Mouse (Mus musculus): ENCODE results near the gene Ppp1r13l. TPM values are rescaled to one million over a fixed set of nuclear protein-coding genes. Genes with fewer than 3 reads are reported as not detected.

Gene Ppp1r13l
- total RNA-seq, 1 experiment: 5.3 TPM

DNA sequence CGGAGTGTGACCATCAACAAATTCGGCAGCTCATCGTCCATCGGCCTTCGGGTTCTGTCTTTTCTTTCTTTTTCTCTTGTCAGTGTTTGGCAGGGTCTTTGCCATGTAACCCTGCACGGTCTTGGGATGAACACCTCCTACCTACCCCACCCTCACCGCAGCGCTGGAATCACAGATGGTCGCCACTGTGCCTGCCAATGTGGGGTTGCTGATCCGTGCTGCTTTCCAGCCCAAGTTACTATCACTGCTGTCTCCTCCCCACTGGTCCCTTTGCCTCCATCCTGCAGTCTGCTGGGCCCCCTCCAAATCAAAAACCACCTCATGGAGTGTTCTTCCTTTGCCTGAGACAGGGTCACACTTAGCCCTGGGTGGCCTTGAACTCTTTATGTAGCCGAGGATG, 35.3 kb upstream of the Ppp1r13l start:
- Histone ChIP-seq H3K9ac (ENCODE audit: insufficient read depth, low read depth, low read length, poor library complexity, severe bottlenecking) (no peak overlapping the region), H3K4me1 (ENCODE audit: control insufficient read depth in 2 of 2, insufficient read depth in 2 of 2, low read length in 2 of 2, poor library complexity in 1 of 2) (peaks cover 0 to 13% of the 10 kb centered on the region in 2 experiments; a peak in 2 of 4 replicates), H3K27ac (ENCODE audit: insufficient read depth, low read depth, low read length, poor library complexity, severe bottlenecking) (no peak overlapping the region), H3K4me3 (ENCODE audit: insufficient read depth in 1 of 2, low read depth in 1 of 2, low read length in 2 of 2, poor library complexity in 1 of 2, severe bottlenecking in 1 of 2) (no peak overlapping the region), H3K9me3 (ENCODE audit: control insufficient read depth, insufficient read depth, low read depth, low read length) (no peaks in the 10 kb centered on the region), H3K36me3 (ENCODE audit: control insufficient read depth, insufficient read depth, low read length, poor library complexity, severe bottlenecking) (no peaks in the 10 kb centered on the region)
- in situ Hi-C loops (cut with MboI; ENCODE audit: low sequenced_read_pairs in 2 of 2, unreplicated experiment in 2 of 2): no loop called here
- DNase-seq (ENCODE audit: low read depth, low spot score): no peak
- TF ChIP-seq MAFK (IDR thresholded peaks at IDR 0.05; ENCODE audit: insufficient read depth, low read depth, low read length): no peak
- TF ChIP-seq CHD2 (IDR thresholded peaks at IDR 0.05; ENCODE audit: low read depth, low read length): no peak
- no peak for TF ChIP-seq ZNF384 (IDR thresholded peaks at IDR 0.05; ENCODE audit: low read depth, low read length)
- no peak for TF ChIP-seq ZC3H11A (IDR thresholded peaks at IDR 0.05; ENCODE audit: borderline replicate concordance, low read depth, low read length)
- TF ChIP-seq HCFC1 (IDR thresholded peaks at IDR 0.05; ENCODE audit: borderline replicate concordance, insufficient read depth, low read length): no peak

DNA sequence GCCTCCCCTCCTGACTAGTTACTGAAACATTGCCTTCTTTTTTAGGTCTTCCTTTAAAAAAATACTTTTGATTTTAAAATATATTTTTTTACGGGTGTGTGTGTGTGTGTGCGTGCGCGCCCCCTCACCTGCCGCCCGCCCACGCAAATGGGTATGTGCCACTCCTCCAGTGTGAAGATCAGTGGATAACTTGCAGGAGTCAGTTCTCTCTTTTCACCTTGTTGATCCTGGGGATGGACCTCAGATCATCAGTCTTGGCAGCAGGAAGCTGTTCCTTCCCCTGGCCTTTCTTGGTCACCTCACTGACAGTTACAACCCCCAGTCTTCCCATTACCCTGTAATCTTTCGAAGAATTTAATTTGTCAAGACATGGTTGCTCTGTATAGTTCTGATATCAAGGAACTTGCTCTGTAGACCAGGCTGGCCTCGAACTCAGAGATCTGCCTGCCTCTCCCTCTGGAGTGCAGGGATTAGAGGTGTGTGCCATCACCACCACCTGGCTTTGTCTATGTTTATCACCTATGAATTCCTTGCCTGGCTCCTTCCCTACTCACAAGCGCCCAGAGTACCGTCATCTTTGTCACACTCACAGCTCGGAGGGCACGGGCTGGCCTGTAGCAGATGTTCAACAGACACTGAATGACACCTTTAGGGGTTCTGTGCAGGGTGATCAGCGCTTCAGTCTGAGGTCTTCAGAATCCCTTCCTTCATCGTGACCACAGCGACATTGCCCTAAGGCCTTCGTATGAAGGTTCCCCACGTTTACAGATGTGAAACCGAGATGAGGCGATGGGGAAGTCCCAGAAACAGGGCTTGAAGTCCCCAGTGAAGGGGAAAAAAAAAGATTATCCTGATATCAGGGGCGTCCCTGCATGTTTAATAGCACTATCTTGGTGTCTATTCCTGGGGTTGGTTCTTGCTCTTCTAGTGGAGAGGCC, 34.0 kb upstream of the Ppp1r13l start:
- in situ Hi-C loops (cut with MboI; ENCODE audit: low sequenced_read_pairs in 2 of 2, unreplicated experiment in 2 of 2): no loop called here
- DNase-seq (ENCODE audit: low read depth, low spot score): no peak
- H3K4me3 ChIP-seq (ENCODE audit: insufficient read depth in 1 of 2, low read depth in 1 of 2, low read length in 2 of 2, poor library complexity in 1 of 2, severe bottlenecking in 1 of 2): no peak overlapping the region
- peaks cover 0 to 10% of the 10 kb centered on the region in 2 experiments; a peak in 2 of 4 replicates for H3K4me1 ChIP-seq (ENCODE audit: control insufficient read depth in 2 of 2, insufficient read depth in 2 of 2, low read length in 2 of 2, poor library complexity in 1 of 2)
- no peaks in the 10 kb centered on the region for H3K9me3 ChIP-seq (ENCODE audit: control insufficient read depth, insufficient read depth, low read depth, low read length)
- H3K9ac ChIP-seq (ENCODE audit: insufficient read depth, low read depth, low read length, poor library complexity, severe bottlenecking): no peak overlapping the region
- no peaks in the 10 kb centered on the region for H3K36me3 ChIP-seq (ENCODE audit: control insufficient read depth, insufficient read depth, low read length, poor library complexity, severe bottlenecking)
- no peak overlapping the region for H3K27ac ChIP-seq (ENCODE audit: insufficient read depth, low read depth, low read length, poor library complexity, severe bottlenecking)
- TF ChIP-seq ZNF384 (IDR thresholded peaks at IDR 0.05; ENCODE audit: low read depth, low read length) (no peak), MAFK (IDR thresholded peaks at IDR 0.05; ENCODE audit: insufficient read depth, low read depth, low read length) (no peak), CHD2 (IDR thresholded peaks at IDR 0.05; ENCODE audit: low read depth, low read length) (no peak), ZC3H11A (IDR thresholded peaks at IDR 0.05; ENCODE audit: borderline replicate concordance, low read depth, low read length) (no peak), HCFC1 (IDR thresholded peaks at IDR 0.05; ENCODE audit: borderline replicate concordance, insufficient read depth, low read length) (no peak)

DNA sequence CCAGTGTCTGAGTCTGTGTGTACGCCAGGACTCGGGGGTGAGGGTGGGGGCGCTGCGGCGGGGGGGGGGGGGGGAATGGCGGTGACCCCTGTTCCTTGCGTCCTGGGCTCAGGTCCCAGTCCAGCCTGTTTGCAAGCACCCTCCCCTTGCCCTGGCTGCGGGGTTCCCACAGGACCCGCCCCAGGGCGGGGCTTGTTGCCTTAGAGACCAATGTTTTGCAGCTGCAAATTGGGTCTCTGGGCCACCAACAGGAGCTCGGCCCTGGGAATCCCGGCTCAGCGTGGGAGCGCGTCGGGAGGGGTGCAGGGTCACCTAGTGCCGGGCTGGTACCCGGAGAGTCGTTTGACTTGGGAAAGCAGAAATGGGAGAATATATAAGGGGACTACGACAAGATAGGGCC, 33.2 kb upstream of the Ppp1r13l start:
- in situ Hi-C loops (cut with MboI; ENCODE audit: low sequenced_read_pairs in 2 of 2, unreplicated experiment in 2 of 2): no loop called here
- peaks cover 0 to 10% of the 10 kb centered on the region in 2 experiments; a peak in 2 of 4 replicates for H3K4me1 ChIP-seq (ENCODE audit: control insufficient read depth in 2 of 2, insufficient read depth in 2 of 2, low read length in 2 of 2, poor library complexity in 1 of 2)
- H3K9ac ChIP-seq (ENCODE audit: insufficient read depth, low read depth, low read length, poor library complexity, severe bottlenecking): no peak overlapping the region
- H3K4me3 ChIP-seq (ENCODE audit: insufficient read depth in 1 of 2, low read depth in 1 of 2, low read length in 2 of 2, poor library complexity in 1 of 2, severe bottlenecking in 1 of 2): peak overlapping the region; percentile 4 to 44; a peak in 3 of 4 replicates
- H3K36me3 ChIP-seq (ENCODE audit: control insufficient read depth, insufficient read depth, low read length, poor library complexity, severe bottlenecking): no peaks in the 10 kb centered on the region
- peak; percentile 82 for DNase-seq (ENCODE audit: low read depth, low spot score)
- H3K9me3 ChIP-seq (ENCODE audit: control insufficient read depth, insufficient read depth, low read depth, low read length): no peaks in the 10 kb centered on the region
- H3K27ac ChIP-seq (ENCODE audit: insufficient read depth, low read depth, low read length, poor library complexity, severe bottlenecking): no peak overlapping the region
- TF ChIP-seq HCFC1 (IDR thresholded peaks at IDR 0.05; ENCODE audit: borderline replicate concordance, insufficient read depth, low read length) (no peak), MAFK (IDR thresholded peaks at IDR 0.05; ENCODE audit: insufficient read depth, low read depth, low read length) (no peak), ZNF384 (IDR thresholded peaks at IDR 0.05; ENCODE audit: low read depth, low read length) (no peak)

DNA sequence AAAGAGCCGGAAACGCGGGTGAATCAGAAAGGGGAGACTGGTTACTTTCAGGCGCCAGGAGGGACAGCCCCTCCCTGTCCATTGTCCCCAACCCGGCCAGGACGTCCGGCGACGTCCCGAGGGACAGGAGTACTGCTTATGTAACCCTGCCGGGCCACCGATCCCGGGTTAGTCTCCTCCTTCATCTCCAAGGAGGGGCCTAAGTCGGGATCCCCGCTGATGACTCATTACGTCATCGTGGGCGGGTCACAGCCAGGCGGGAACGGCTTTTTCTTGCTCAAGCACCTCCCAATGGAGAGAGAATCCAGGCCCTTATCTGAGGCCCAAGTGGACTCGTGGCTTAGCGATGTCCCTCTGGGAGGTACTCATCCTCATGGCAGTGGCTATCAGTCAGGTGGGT, 32.4 kb upstream of the Ppp1r13l start:
- Histone ChIP-seq H3K4me3 (ENCODE audit: insufficient read depth in 1 of 2, low read depth in 1 of 2, low read length in 2 of 2, poor library complexity in 1 of 2, severe bottlenecking in 1 of 2) (peak overlapping the region; percentile 4 to 44; a peak in 3 of 4 replicates), H3K4me1 (ENCODE audit: control insufficient read depth in 2 of 2, insufficient read depth in 2 of 2, low read length in 2 of 2, poor library complexity in 1 of 2) (peaks cover under 1 to 10% of the 10 kb centered on the region in 2 experiments; a peak in 2 of 4 replicates), H3K9ac (ENCODE audit: insufficient read depth, low read depth, low read length, poor library complexity, severe bottlenecking) (peak overlapping the region; percentile 33), H3K27ac (ENCODE audit: insufficient read depth, low read depth, low read length, poor library complexity, severe bottlenecking) (no peak overlapping the region), H3K9me3 (ENCODE audit: control insufficient read depth, insufficient read depth, low read depth, low read length) (no peaks in the 10 kb centered on the region), H3K36me3 (ENCODE audit: control insufficient read depth, insufficient read depth, low read length, poor library complexity, severe bottlenecking) (no peaks in the 10 kb centered on the region)
- TF ChIP-seq CHD2 (IDR thresholded peaks at IDR 0.05; ENCODE audit: low read depth, low read length) (no peak), MAFK (IDR thresholded peaks at IDR 0.05; ENCODE audit: insufficient read depth, low read depth, low read length) (no peak), HCFC1 (IDR thresholded peaks at IDR 0.05; ENCODE audit: borderline replicate concordance, insufficient read depth, low read length) (no peak), ZNF384 (IDR thresholded peaks at IDR 0.05; ENCODE audit: low read depth, low read length) (no peak), ZC3H11A (IDR thresholded peaks at IDR 0.05; ENCODE audit: borderline replicate concordance, low read depth, low read length) (no peak)
- peak; percentile 78 for DNase-seq (ENCODE audit: low read depth, low spot score)
- in situ Hi-C loops (cut with MboI; ENCODE audit: low sequenced_read_pairs in 2 of 2, unreplicated experiment in 2 of 2): no loop called here
